Mouse (Mus musculus) kidney, adult 8-10 months (tissue): ENCODE results near the gene Tmem164.

Source experiments
- DNase-seq, 2 experiments: peaks; one replicate each; pipeline ENCODE4 v3.0.0; 2022

Tmem164 gene

GRCm38 (mm10) chrX:142760415-142760814 is 79.2 kb downstream of the Tmem164 start:
- no peak for DNase-seq

DNA sequence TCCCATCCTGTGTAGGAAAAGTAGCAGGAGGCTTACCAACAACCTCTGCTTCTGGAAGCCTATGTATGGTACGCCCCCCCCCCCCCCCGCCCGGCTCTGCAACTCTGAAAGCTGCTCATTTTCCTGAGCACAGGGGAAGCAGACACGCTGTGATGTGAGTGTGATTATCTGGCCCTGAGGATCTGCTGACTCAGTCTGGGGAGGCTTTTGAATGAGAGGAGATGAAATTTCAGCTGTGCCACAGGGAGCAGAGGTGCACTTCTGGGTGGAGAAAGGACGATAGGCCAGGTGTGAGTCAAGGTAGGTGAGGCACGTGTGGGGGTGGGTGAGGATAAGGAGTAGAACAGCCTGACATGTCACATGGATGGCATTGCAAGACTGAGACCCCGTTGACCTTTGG is 82.1 kb downstream of the Tmem164 start:
- no peak for DNase-seq

DNA sequence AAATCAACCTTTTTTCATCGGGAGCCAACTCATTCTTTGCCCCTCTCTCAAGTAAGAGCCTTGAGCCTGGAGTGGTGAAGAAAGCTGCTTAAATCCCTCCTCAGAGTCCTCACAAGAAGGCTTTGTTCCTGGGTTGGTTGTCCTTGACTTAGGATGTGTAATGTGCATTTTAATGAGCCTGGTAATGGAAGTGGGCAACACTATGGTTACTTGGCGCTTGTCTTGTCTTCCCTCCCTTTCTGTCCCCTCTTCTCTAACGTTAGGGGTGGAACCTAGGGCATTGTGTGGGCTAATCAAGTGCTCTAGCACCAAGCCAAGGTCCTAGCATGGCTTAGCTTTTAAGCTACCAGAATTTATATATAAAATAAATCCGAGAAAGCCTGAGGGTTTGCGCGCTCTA is 88.5 kb downstream of the Tmem164 start:
- DNase-seq: no peak

DNA sequence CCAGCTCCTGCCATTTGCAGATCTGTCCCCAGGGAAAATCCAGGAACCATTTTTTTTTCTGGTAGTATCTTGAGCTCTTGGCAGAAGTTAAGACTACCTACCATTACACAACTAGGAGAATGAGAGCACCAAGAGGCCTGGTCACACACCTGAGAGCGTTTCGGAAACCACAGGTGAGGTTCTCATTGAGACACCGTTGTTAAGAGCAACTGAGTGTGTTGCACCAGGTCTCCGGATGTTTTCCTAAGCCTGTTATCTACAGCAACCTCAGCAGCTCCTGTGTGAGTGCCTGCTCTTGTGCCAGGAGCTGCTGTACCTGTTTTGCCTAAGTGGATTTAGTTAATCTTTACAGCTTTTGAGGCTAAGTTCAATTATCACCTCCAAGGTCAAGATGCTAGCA is 92.5 kb downstream of the Tmem164 start:
- no peak for DNase-seq

- DNase-seq: no peak
Observed at GRCm38 (mm10) chrX:142776131-142776530, 94.9 kb downstream of the Tmem164 start.

- DNase-seq: peak in 1 of 2 experiments; percentile 4
Observed at GRCm38 (mm10) chrX:142778638-142779037, 97.4 kb downstream of the Tmem164 start.

DNA sequence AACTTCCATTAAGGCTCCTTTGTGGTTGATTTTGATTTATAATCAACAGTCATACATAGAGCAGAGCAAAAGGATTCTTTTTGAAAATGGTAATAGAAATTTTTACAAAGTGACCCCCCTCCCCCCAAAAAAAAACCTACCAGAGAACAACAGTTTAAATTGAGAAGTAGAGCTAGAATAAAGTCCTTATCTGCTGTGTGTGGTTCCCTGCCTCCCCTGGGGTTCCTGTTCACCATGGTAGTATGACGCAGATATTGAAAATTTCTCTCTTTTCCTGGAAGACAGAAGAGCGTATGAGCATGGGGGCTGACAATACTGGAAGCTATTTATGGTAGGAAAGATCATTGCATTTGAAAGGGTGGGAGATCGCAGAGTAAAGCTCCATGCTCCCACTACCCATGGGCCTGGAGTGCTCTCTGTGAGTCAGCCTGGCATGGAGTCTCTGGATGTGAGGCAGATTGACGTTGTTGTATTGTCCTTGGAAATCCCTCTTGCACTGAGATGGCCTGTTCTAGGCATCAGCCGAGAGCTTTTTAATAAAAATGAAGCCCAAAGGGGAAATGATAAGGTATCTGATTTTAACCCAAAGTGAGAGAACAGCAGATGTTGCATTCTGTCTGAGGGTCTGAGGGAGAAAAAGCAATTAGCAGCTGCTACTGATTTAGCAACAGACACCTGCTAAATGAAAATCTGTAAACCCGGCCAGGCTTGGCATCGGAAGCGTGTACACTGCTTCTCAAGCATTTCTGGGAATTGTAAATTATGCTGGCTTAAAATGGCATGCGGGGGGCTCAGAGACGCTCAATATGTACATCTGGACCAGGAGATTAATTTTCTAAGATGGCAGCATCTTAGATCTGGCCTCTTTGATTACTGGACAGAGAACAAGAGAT is 105.2 kb downstream of the Tmem164 start:
- no peak for DNase-seq

GRCm38 (mm10) chrX:142792185-142792584 is 111.0 kb downstream of the Tmem164 start:
- no peak for DNase-seq

GRCm38 (mm10) chrX:142794069-142794610 is 112.9 kb downstream of the Tmem164 start:
- DNase-seq: no peak

DNA sequence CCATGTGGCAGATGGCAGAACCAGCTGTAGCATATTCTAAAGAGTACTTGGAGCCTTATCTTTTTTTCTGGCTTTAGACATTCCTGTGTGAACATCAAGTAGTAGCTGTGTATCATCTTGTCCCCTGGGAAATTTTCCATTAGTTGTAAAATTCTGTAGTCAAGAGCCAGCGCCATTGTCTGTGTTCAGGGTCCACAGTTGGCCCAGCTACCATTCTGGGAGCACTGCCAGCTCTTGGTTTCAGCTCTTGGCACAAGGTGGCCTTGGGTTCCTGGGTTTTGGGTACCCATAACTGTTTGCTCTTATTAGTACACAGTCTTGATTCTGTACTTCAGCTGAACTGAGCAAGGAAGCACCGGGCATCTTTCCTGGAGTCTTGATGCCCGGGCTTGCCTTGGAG is 123.4 kb downstream of the Tmem164 start:
- no peak for DNase-seq

DNA sequence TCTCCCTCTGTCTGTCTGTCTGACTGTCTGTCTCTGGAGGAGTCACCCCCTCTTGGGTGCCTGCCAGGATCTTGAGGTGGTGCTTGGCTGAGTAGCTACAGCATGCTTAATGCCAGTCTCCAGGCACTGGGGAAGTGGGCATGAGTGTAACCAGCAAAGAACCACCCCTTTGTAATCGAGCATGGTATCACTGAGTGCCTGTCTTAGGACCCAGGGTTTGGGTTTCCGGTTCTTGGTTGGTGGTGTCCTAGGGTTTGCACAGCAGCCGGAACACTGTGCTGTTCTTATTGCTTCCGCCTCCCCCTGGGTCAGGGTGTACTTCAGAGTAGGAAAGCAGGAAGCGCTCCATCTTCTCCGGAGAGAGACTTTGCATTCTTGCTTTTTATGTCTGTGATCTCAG is 124.9 kb downstream of the Tmem164 start:
- DNase-seq: peak in 1 of 2 experiments; percentile 6

GRCm38 (mm10) chrX:142806620-142807061 is 125.4 kb downstream of the Tmem164 start:
- DNase-seq: peak; percentile 14 to 15

DNA sequence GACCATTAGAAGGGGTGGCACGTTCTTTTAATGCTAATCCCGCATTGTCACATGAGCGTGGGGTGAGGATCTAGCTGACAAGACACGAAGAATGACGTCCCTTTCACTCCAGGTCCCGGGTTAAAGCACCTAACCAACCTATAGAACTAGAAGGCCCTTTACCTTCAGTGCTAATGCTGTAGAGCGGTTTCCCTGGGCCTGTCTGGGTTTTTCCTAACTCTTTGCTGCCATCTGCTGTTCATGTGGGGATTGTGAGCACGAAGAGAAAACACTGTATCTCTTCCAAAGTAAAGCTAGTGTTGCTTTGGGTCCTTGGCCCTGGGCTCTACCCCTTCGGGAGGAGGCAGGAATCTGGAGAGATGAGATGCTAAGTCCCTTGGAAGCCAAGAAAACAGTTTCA is 127.2 kb downstream of the Tmem164 start:
- peak; percentile 39 to 40 for DNase-seq

DNA sequence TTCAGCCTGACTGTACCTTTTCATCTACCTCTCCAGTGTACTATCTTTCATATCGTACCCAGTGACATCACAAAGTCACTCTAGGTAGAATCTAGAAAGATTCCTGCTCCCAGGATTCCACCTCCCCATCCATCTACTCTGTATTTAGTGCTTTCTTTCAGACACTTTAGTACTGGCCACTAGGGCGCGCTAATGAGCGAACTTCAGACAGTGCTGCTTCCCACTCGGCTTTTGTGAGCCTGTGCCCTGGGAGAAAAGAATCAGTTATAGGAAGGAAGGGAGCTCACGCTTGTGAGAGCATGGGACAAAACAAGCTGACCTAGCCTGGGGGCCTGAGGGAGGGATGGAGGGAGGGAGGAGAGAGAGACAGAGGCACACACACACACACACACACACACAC is 131.9 kb downstream of the Tmem164 start:
- DNase-seq: peak in 1 of 2 experiments; percentile 22

DNA sequence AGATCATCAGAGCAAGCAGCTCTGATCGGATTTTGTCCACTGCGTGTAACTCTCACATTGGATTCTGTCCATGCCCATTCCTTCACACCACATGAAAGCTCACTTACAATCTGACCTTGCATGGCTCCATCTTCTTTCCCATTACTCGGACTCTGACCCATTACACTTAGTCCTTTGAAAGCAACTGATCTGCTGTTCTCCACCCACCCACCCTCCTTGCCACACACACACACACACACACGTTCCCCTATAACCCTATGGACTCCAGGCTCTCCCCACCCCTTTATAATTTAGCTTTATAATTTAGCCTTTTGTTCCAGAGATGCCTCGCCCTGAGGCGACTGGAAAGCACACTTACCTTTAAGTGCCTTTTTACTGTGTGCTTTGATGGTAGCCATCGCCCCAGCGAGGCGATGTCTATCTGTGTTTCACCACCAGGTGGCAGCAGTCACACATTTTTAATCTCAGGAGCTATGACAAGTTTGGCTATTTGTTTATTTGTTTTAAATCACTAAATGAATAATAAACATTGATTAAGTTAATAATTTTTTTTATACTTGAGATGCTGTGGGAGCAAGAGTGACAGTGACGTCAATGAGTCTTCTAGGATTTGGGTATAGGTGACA is 137.0 kb downstream of the Tmem164 start:
- peak in 1 of 2 experiments; percentile 40 for DNase-seq

GRCm38 (mm10) chrX:142821239-142821638 is 140.0 kb downstream of the Tmem164 start:
- DNase-seq: no peak

GRCm38 (mm10) chrX:142821846-142822245 is 140.6 kb downstream of the Tmem164 start:
- no peak for DNase-seq

GRCm38 (mm10) chrX:142825309-142825708 is 144.1 kb downstream of the Tmem164 start:
- DNase-seq: no peak

GRCm38 (mm10) chrX:142827644-142828043 is 146.4 kb downstream of the Tmem164 start:
- no peak for DNase-seq

GRCm38 (mm10) chrX:142828184-142828908 is 147.1 kb downstream of the Tmem164 start:
- DNase-seq: no peak

DNA sequence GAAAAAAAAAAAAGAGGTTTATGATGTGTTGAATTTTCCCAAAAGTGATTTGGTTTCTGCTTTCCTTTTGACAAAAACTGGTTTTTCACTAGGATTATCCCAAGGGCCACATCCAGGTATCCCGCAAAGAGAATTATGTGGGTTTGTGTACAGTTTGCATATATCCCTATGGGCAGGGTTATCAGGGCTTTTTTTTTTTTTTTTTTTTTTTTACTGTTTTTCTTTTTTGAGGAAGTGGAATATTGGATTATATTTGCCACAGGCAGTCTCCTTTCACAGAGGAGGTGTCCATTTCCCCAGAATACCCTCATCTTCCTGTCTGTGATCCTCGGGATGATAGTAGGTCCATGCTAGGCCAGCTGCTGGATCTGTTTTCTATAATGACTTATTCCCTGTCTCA is 148.1 kb downstream of the Tmem164 start:
- DNase-seq: no peak

DNA sequence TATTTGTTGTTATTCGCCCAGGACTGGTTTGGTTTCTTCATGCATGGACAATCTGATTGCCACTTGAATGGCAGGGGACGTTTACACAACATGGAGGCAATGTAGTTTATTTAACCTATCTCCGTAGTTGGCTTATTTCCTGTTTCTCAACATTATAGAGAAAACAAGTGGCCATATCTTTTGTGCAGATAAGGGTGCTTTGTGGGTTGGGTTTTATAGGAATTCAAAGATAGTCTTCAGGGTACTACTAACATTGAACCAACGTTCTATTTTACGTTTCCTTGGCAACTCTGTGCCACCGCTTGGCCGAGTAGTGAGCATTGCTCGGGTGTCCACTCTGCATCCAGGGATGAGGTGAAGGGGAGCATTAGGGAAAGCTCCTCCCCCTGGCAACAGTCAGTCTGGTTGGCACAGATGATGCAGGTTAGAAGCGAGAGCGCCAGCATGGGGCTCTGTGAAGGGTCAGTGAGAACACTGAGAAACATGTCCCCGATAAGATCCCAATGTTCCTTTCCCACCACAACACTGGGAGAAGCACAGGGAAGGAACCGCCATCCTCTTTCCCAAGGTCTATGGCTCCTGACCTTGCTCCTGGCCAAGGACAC is 148.8 kb downstream of the Tmem164 start:
- no peak for DNase-seq

DNA sequence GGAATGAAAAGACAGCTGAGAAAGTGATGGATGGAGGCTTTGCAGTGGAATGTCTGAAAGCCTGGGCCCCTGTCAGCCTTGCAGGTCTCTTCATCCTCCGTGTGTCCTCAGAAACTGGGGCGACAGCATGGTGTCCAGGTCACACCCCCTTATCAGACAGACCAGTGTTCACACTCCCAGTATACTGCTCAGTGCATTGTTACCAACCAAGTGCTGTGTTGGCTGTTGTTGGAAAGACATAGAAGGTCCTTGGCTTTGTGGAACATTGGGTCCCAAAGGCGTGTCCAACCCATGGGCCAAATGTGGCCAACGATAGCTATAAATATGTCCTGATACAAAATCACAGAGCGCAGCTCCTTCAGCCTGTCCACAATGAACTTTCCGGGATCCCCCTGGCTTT is 149.4 kb downstream of the Tmem164 start:
- no peak for DNase-seq
